Mouse (Mus musculus): ENCODE measurements around the gene Gbp9. TPM values are rescaled to one million over a fixed set of nuclear protein-coding genes. Genes with fewer than 3 reads are reported as not detected.
"Not testable (repeated sequence)": the region's sequence is repeated elsewhere in the genome, so short reads cannot be mapped to it uniquely, and the experiment has no call there.

Gbp9 gene
- total RNA-seq, 1 experiment from 2014 or later, result 0.41 TPM

- not testable (repeated sequence) for ATAC-seq (replicated peaks; ENCODE audit: low read depth, poor library complexity, severe bottlenecking)
Measured at GRCm38 (mm10) chr5:105062403-105062802, 76.9 kb downstream of the Gbp9 start.

GRCm38 (mm10) chr5:105060224-105060623 lies 79.1 kb downstream of the Gbp9 start:
- no peak for ATAC-seq (replicated peaks; ENCODE audit: low read depth, poor library complexity, severe bottlenecking)

- no peak for ATAC-seq (replicated peaks; ENCODE audit: low read depth, poor library complexity, severe bottlenecking)
Measured at GRCm38 (mm10) chr5:105055279-105055678, 84.1 kb downstream of the Gbp9 start.

- ATAC-seq (replicated peaks; ENCODE audit: low read depth, poor library complexity, severe bottlenecking), result 0 out of 2 replicates have a peak, but pooled peaks have one; percentile 47
Measured at GRCm38 (mm10) chr5:105053471-105054169, 85.7 kb downstream of the Gbp9 start.

GRCm38 (mm10) chr5:105032362-105032761 lies 107.0 kb downstream of the Gbp9 start:
- ATAC-seq (replicated peaks; ENCODE audit: low read depth, poor library complexity, severe bottlenecking), result no peak

Other genes with a start within 250 kb of the Gbp9 start
- gene Abcg3, start 156.8 kb downstream of the Gbp9 start, total RNA-seq (2017), result 0.32 TPM in 1 of 2 replicates, not detected in the other
- 0.91 TPM in 1 of 2 replicates, not detected in the other for gene Gbp8, start within 50 bp of the Gbp9 start, total RNA-seq (2017)
- gene Gbp4, start within 50 bp of the Gbp9 start, total RNA-seq (2017), result not detected in 2 replicates
- not detected in 2 replicates for gene Gbp10, start 100.0 kb upstream of the Gbp9 start, total RNA-seq (2017)
- gene Gm43302, start 154.2 kb upstream of the Gbp9 start, total RNA-seq (2017), result not detected in 2 replicates
- gene Gbp6, start 154.2 kb upstream of the Gbp9 start, total RNA-seq (2017), result 0.78 and 1.2 TPM in 2 replicates